ENCODE assay signal across 8 mouse cellular contexts in genomic region chr12:59011844-59012709, GRCm38 (mm10). TPM values are rescaled to one million over a fixed set of nuclear protein-coding genes. Genes with fewer than 3 reads are reported as not detected.
DNase-seq lines count a peak whose midpoint lies in the region; ATAC-seq and TF ChIP-seq lines count a peak whose summit lies in the region.

Sec23a (minus strand) TSS chr12:59012017.

- DNase-seq in gastrocnemius, postnatal 10 days, result peak; percentile 98
- peak; percentile 99 for DNase-seq in induced T-regulatory cell, adult 2 months (ENCODE audit: low read depth)
- DNase-seq in left cerebral cortex, adult 9 months (ENCODE audit: low spot score in 2 of 2), result peak; percentile 97 to 98
- peak; percentile 97 for DNase-seq in right cerebral cortex, postnatal 14 days
- DNase-seq in urinary bladder, postnatal 36 days (ENCODE audit: low spot score in 2 of 2), result peak; percentile 99

- peaks cover 4% of the 10 kb centered on the region for H3K4me1 ChIP-seq in cortical plate, adult 2 months (ENCODE audit: control insufficient read depth, insufficient read depth, low read length)

- peak; percentile 88 for TF ChIP-seq POLR2A in cortical plate, adult 2 months (IDR thresholded peaks at IDR 0.05; ENCODE audit: extremely low read depth, insufficient read depth, low read length)

- TF ChIP-seq CTCF in cortical plate, adult 2 months (IDR thresholded peaks at IDR 0.05; ENCODE audit: extremely low read depth, insufficient read depth, low read length), result no peak

- H3K27ac ChIP-seq in cortical plate, adult 2 months (ENCODE audit: insufficient read depth, low read length), result peak within 1 kb of the TSS; percentile 96

- peak within 1 kb of the TSS; percentile 98 for H3K4me3 ChIP-seq in cortical plate, adult 2 months (ENCODE audit: insufficient read depth, low read length)

- peak; percentile 75 for ATAC-seq in activated CD4-positive, CD25-positive, alpha-beta regulatory T cell, adult 4 months
- ATAC-seq in megakaryocyte progenitor cell, adult 5-6 weeks (replicated peaks; ENCODE audit: poor library complexity), result peak; percentile 81

RNA-seq across cellular contexts. Expression of gene Sec23a, which starts in this region (rescaled TPM):
- polyA plus RNA-seq in activated CD4-positive, CD25-positive, alpha-beta regulatory T cell, adult 4 months (2017; shearing (Covaris generic)), result 10 to 100 TPM; 25.6 to 30.2 TPM
- polyA plus RNA-seq in cortical plate, adult 2 months (2012; rRNA removed), result 52.2 and 53.0 TPM in 2 replicates
- 10 to 100 TPM; 50.6 to 59.4 TPM for total RNA-seq in gastrocnemius, postnatal 10 days (2021)
- total RNA-seq in megakaryocyte progenitor cell, adult 5-6 weeks (2015), result 19.6 and 24.0 TPM in 2 replicates
- 19.7 and 23.0 TPM in 2 replicates for total RNA-seq in megakaryocyte progenitor cell, adult 5-6 weeks (2017)

Comparison
In these comparisons a context has a peak if more than half of its experiments do, and no peak if none do; other contexts are left out.
1. Peak in every context shown above with its lines: DNase-seq, ATAC-seq, H3K4me3 ChIP-seq and H3K27ac ChIP-seq.